Mouse (Mus musculus) inflammation-experienced regulatory T-cells (primary cell): ENCODE data around the gene Ano1. TPM values are rescaled to one million over a fixed set of nuclear protein-coding genes. Genes with fewer than 3 reads are reported as not detected.

Experiments
- polyA plus RNA-seq, 2 experiments: library from polyadenylated mRNA; unstranded; fragments of 100-300 nt; shearing (Covaris generic); gene quantifications; one replicate each; pipeline ENCODE4 v1.2.1; 2017

Gene Ano1
- polyA plus RNA-seq: 1 to 10 TPM in 1 of 2 experiments, under 1 TPM in 1; 0.66 to 2.3 TPM

GRCm38 (mm10) chr7:144751833-144752232 is at the start of gene Ano1:
TSS of gene Ano1 (minus strand) at chr7:144751974.

GRCm38 (mm10) chr7:144582284-144582980 is 169.3 kb downstream of the Ano1 start, which contains the start of gene Fadd:
TSS of gene Fadd (minus strand) at chr7:144582463.

GRCm38 (mm10) chr7:144553237-144554122 is 198.3 kb downstream of the Ano1 start, which contains the start of gene Ppfia1:
TSS of gene Ppfia1 (minus strand) at chr7:144553729.

Other genes with a start within 250 kb of the Ano1 start
- gene Ppfia1, start 198.2 kb downstream of the Ano1 start, polyA plus RNA-seq: 10 to 100 TPM; 58.9 to 65.2 TPM
- 1 to 10 TPM; 5.3 to 5.5 TPM for gene Fadd, start 169.5 kb downstream of the Ano1 start, polyA plus RNA-seq
- under 1 TPM in 1 of 2 experiments, not detected in 1; 0.36 TPM for gene Fgf3, start 86.1 kb upstream of the Ano1 start, polyA plus RNA-seq
- 1 to 10 TPM in 1 of 2 experiments, under 1 TPM in 1; 0.16 to 1.2 TPM for gene Fgf4, start 95.4 kb upstream of the Ano1 start, polyA plus RNA-seq
- gene Fgf15, start 144.6 kb upstream of the Ano1 start, polyA plus RNA-seq: under 1 TPM; 0.45 to 0.69 TPM
- 10 to 100 TPM; 22.4 to 32.1 TPM for gene LTO1, start 163.1 kb upstream of the Ano1 start, polyA plus RNA-seq
- 1 to 10 TPM in 1 of 2 experiments, under 1 TPM in 1; 0.40 to 1.5 TPM for gene Ccnd1, start 188.0 kb upstream of the Ano1 start, polyA plus RNA-seq